Mouse (Mus musculus) small intestine, adult 2 months (tissue): ENCODE data around the gene Inca1.

ENCODE experiments used
- CTCF ChIP-seq: fragments of 200-500 bp; IDR thresholded peaks from 2 replicates; pipeline ENCODE4 v1.5.1; 2012; ENCODE audit warnings: low read depth, mild to moderate bottlenecking, control low read depth, inconsistent platforms, low read length, moderate library complexity, mixed read lengths; ENCODE audit not compliant: insufficient replicate concordance, insufficient read length; ENCODE audit errors: extremely low read depth
- POLR2A ChIP-seq: fragments of 200-500 bp; IDR thresholded peaks from 2 replicates; pipeline ENCODE4 v1.6.1; 2012; ENCODE audit warnings: low read depth, mild to moderate bottlenecking, control low read depth, inconsistent platforms, low read length, moderate library complexity

DNA sequence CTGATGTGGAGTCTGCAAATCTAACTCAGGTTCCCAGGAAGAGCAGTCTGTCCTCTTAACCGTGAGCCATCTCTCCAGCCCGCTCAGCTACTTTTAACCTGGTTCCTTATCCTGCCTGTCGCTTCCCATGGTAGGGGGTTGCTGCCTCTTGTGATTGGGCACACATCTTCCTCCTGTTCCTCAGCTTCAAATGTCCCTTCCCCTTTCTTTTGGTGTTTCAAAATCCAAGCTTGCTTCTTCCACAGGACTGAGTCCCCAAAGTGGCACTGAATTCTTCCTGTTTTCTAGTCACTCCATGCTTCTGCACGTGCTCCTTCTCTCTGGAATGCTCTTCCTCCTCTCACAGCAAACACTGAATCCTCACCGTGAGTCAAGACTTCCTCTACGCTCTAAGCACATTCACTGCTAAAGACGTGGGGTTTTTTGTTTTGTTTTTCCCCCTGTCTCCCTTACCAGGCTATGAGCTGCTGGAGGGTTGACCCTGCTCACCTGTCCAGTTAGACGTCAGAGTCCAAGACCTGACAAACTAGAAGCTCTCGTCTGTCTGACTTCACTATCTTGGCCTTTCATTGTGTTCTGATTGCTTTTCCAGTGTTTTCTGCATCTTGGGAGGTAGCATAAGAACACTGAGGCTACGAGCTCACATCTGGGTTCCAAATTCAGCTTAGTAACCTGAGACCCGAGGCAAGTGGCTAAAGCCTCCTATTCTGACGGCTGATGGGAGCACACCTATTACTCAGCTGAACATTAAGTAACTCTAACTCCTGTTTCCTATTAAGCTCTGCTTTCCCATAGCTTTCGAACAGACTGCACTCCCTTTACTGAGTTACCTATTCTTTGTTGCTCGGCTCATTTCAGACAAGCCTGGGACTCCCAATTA is 32.4 kb downstream of the Inca1 start:
- TF ChIP-seq CTCF (no peak), POLR2A (no peak)
